8 mouse cellular contexts compared by ENCODE assay signal in genomic region chr10:71237516-71238239, GRCm38 (mm10). TPM values are rescaled to one million over a fixed set of nuclear protein-coding genes. Genes with fewer than 3 reads are reported as not detected.
DNase-seq lines count a peak whose midpoint lies in the region; ATAC-seq and TF ChIP-seq lines count a peak whose summit lies in the region.

No protein-coding gene starts in this region.

- ATAC-seq in forebrain, embryonic 16.5 days, result peak; percentile 99
- peak; percentile 100 for ATAC-seq in lung, embryonic 15.5 days (ENCODE audit: borderline replicate concordance, extremely low read depth, low FRiP score, low TSS enrichment)

- peak overlapping the region; percentile 86 to 98 for H3K4me3 ChIP-seq in ES-E14 (ENCODE audit: insufficient read depth in 1 of 2, low read depth in 1 of 2, low read length in 2 of 2, poor library complexity in 1 of 2, severe bottlenecking in 1 of 2)
- H3K4me3 ChIP-seq in forebrain, embryonic 16.5 days (replicated peaks; ENCODE audit: low read length), result peak overlapping the region; percentile 91
- peak overlapping the region; percentile 94 for H3K4me3 ChIP-seq in lung, embryonic 15.5 days

- peaks cover 16% of the 10 kb centered on the region for H3K36me3 ChIP-seq in ES-E14 (ENCODE audit: control insufficient read depth, insufficient read depth, low read length, poor library complexity, severe bottlenecking)
- peaks cover 11% of the 10 kb centered on the region for H3K36me3 ChIP-seq in forebrain, embryonic 16.5 days (ENCODE audit: control insufficient read depth, insufficient read depth)
- H3K36me3 ChIP-seq in lung, embryonic 15.5 days, result peaks cover 26% of the 10 kb centered on the region

- DNase-seq in ES-E14 (ENCODE audit: low read depth, low spot score), result peak; percentile 94
- peak; percentile 97 for DNase-seq in cerebellum, adult 11-12 months
- peak; percentile 98 for DNase-seq in heart, postnatal 4 days
- DNase-seq in layer of hippocampus, adult 8-10 months (ENCODE audit: low spot score in 2 of 2), result peak; percentile 89 to 92
- peak; percentile 94 for DNase-seq in ovary, adult 18-20 months (ENCODE audit: low spot score)
- peak; percentile 96 for DNase-seq in thymus, postnatal 0 days (ENCODE audit: low spot score)

- H3K4me2 ChIP-seq in forebrain, embryonic 16.5 days (ENCODE audit: low read length), result peak overlapping the region; percentile 80
- H3K4me2 ChIP-seq in lung, embryonic 15.5 days, result peak overlapping the region; percentile 77

- in situ Hi-C loops in ES-E14 (cut with MboI; ENCODE audit: low sequenced_read_pairs in 2 of 2, unreplicated experiment in 2 of 2), result no loop called here

- H3K4me1 ChIP-seq in ES-E14 (ENCODE audit: control insufficient read depth in 2 of 2, insufficient read depth in 2 of 2, low read length in 2 of 2, poor library complexity in 1 of 2), result peaks cover 0 to 6% of the 10 kb centered on the region in 2 experiments; a peak in 1 of 4 replicates
- H3K4me1 ChIP-seq in forebrain, embryonic 16.5 days (replicated peaks; ENCODE audit: control insufficient read depth, insufficient read depth, low read length), result peaks cover 9% of the 10 kb centered on the region
- H3K4me1 ChIP-seq in lung, embryonic 15.5 days, result peaks cover 21% of the 10 kb centered on the region

- peak overlapping the region; percentile 94 for H3K9ac ChIP-seq in ES-E14 (ENCODE audit: insufficient read depth, low read depth, low read length, poor library complexity, severe bottlenecking)
- peak overlapping the region; percentile 88 for H3K9ac ChIP-seq in forebrain, embryonic 16.5 days (replicated peaks; ENCODE audit: low read depth, low read length)
- peak overlapping the region; percentile 80 for H3K9ac ChIP-seq in lung, embryonic 15.5 days

- no peaks in the 10 kb centered on the region for H3K9me3 ChIP-seq in ES-E14 (ENCODE audit: control insufficient read depth, insufficient read depth, low read depth, low read length)
- H3K9me3 ChIP-seq in forebrain, embryonic 16.5 days (ENCODE audit: control insufficient read depth, low read length), result no peaks in the 10 kb centered on the region
- no peaks in the 10 kb centered on the region for H3K9me3 ChIP-seq in lung, embryonic 15.5 days

- under 1% methylated on average over 68 of the region's 68 CpGs for WGBS in forebrain, embryonic 16.5 days
- WGBS in lung, embryonic 15.5 days, result under 1% methylated on average over 67 of the region's 68 CpGs

- H3K27ac ChIP-seq in ES-E14 (ENCODE audit: insufficient read depth, low read depth, low read length, poor library complexity, severe bottlenecking), result peak overlapping the region; percentile 71
- peak overlapping the region; percentile 56 for H3K27ac ChIP-seq in forebrain, embryonic 16.5 days (ENCODE audit: low read length)
- H3K27ac ChIP-seq in lung, embryonic 15.5 days, result peak overlapping the region; percentile 63

- no peaks in the 10 kb centered on the region for H3K27me3 ChIP-seq in forebrain, embryonic 16.5 days (replicated peaks; ENCODE audit: control insufficient read depth, insufficient read depth, low read length)
- no peaks in the 10 kb centered on the region for H3K27me3 ChIP-seq in lung, embryonic 15.5 days

TF ChIP-seq in ES-E14, 5 proteins besides CTCF, POLR2A, EP300 and RAD21:
- no peak for TF ChIP-seq MAFK (IDR thresholded peaks at IDR 0.05; ENCODE audit: insufficient read depth, low read depth, low read length)
- peak; percentile 69 for TF ChIP-seq CHD2 (IDR thresholded peaks at IDR 0.05; ENCODE audit: low read depth, low read length)
- peak; percentile 42 for TF ChIP-seq HCFC1 (IDR thresholded peaks at IDR 0.05; ENCODE audit: borderline replicate concordance, insufficient read depth, low read length)
- TF ChIP-seq ZC3H11A (IDR thresholded peaks at IDR 0.05; ENCODE audit: borderline replicate concordance, low read depth, low read length), result 0 out of 2 replicates have a peak, but pooled peaks have one; percentile 13
- no peak for TF ChIP-seq ZNF384 (IDR thresholded peaks at IDR 0.05; ENCODE audit: low read depth, low read length)

RNA-seq across cellular contexts. Expression of gene Tfam, which starts 0.4 kb away (rescaled TPM):
- 63.7 and 67.3 TPM in 2 replicates for total RNA-seq in ES-E14 (2012; rRNA removed)
- 52.2 and 71.6 TPM in 2 replicates for polyA plus RNA-seq in forebrain, embryonic 16.5 days (2015; fragmentation: Nextera tagmentation; extraction: Ambion mirVana)
- total RNA-seq in heart, postnatal 4 days (2021), result 10 to 100 TPM; 59.3 to 59.6 TPM
- 10 to 100 TPM; 40.2 to 54.4 (median 44.8) TPM for total RNA-seq in layer of hippocampus, adult 8-10 months (2022)
- 67.9 and 68.6 TPM in 2 replicates for polyA plus RNA-seq in lung, embryonic 15.5 days (2015; fragmentation: Nextera tagmentation; extraction: Ambion mirVana)
- 110 and 116 TPM in 2 replicates for polyA plus RNA-seq in thymus, postnatal 0 days (2015; fragmentation: Nextera tagmentation; extraction: Ambion mirVana)

RNA-seq across cellular contexts. Expression of gene Ube2d1, which starts 47.4 kb away (rescaled TPM):
- total RNA-seq in ES-E14 (2012; rRNA removed), result 5.7 and 8.3 TPM in 2 replicates
- polyA plus RNA-seq in forebrain, embryonic 16.5 days (2015; fragmentation: Nextera tagmentation; extraction: Ambion mirVana), result 186 and 198 TPM in 2 replicates
- total RNA-seq in heart, postnatal 4 days (2021), result 10 to 100 TPM; 42.6 to 43.5 TPM
- total RNA-seq in layer of hippocampus, adult 8-10 months (2022), result 10 to 100 TPM; 48.3 to 51.1 (median 49.1) TPM
- 51.0 and 53.5 TPM in 2 replicates for polyA plus RNA-seq in lung, embryonic 15.5 days (2015; fragmentation: Nextera tagmentation; extraction: Ambion mirVana)
- 36.9 and 44.3 TPM in 2 replicates for polyA plus RNA-seq in thymus, postnatal 0 days (2015; fragmentation: Nextera tagmentation; extraction: Ambion mirVana)

Comparison
In these comparisons a context has a peak if more than half of its experiments do, and no peak if none do; other contexts are left out.
1. Peak in every context shown above with its lines: DNase-seq, ATAC-seq, H3K4me3 ChIP-seq and H3K27ac ChIP-seq.